Mouse (Mus musculus) spleen, adult 2 months (tissue): ENCODE results near the gene Srsf12.

Source experiments
- CTCF ChIP-seq: fragments of 200-500 bp; IDR thresholded peaks from 2 replicates; pipeline ENCODE4 v1.5.1; 2011; ENCODE audit warnings: mild to moderate bottlenecking, inconsistent platforms; ENCODE audit not compliant: insufficient read depth, insufficient read length, insufficient replicate concordance; ENCODE audit errors: extremely low read depth
- POLR2A ChIP-seq: fragments of 200-500 bp; IDR thresholded peaks from 2 replicates; pipeline ENCODE4 v1.6.1; 2011; ENCODE audit warnings: low read depth, low read length, inconsistent platforms

DNA sequence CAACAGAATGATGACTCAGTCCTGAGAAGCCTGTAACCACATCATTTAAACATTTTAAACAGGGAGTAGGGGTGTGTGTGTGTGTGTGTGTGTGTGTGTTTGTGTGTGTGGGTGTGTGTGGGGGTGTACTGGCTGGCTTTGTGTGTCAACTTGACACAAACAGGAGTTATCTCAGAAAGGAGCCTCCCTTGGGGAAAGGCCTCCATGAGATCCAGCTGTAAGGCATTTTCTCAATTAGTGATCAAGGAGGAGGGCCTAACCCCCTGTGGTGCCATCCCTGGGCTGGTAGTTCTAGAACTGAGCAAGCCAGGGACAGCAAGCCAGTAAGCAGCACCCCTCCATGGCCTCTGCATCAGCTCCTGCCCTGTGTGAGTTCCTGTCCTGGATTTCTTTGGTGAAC, 51.5 kb downstream of the Srsf12 start:
- TF ChIP-seq CTCF (no peak), POLR2A (no peak)
